Mouse (Mus musculus) midbrain, embryonic 12.5 days (tissue): ENCODE measurements around the gene Eef1b2. TPM values are rescaled to one million over a fixed set of nuclear protein-coding genes. Genes with fewer than 3 reads are reported as not detected.

Experiments
- ATAC-seq: fragments of 200-750 bp; cut with Nextera tagmentation; 2 replicates; pipeline ENCODE4 v1.8.0; 2017; ENCODE audit warnings: low read depth, moderate TSS enrichment, moderate library complexity; ENCODE audit not compliant: low FRiP score
- H3K27ac ChIP-seq: fragments of 300-500 bp; sonication (generic); replicated peaks from 2 replicates; pipeline ENCODE4 v1.5.1; 2016; ENCODE audit warnings: mild to moderate bottlenecking
- H3K27me3 ChIP-seq: fragments of 300-500 bp; sonication (generic); 2 replicates; pipeline ENCODE4 v1.6.1; 2016; ENCODE audit warnings: mild to moderate bottlenecking
- H3K36me3 ChIP-seq: fragments of 300-500 bp; sonication (generic); 2 replicates; pipeline ENCODE4 v1.6.1; 2016
- H3K4me1 ChIP-seq: fragments of 300-500 bp; sonication (generic); 2 replicates; pipeline ENCODE4 v1.6.1; 2016
- H3K4me2 ChIP-seq: fragments of 300-500 bp; sonication (generic); replicated peaks from 2 replicates; pipeline ENCODE4 v1.6.1; 2016; ENCODE audit warnings: mild to moderate bottlenecking, moderate library complexity
- H3K4me3 ChIP-seq: fragments of 300-500 bp; sonication (generic); 2 replicates; pipeline ENCODE4 v1.5.1; 2016; ENCODE audit warnings: mild to moderate bottlenecking
- H3K9ac ChIP-seq: fragments of 300-500 bp; sonication (generic); replicated peaks from 2 replicates; pipeline ENCODE4 v1.6.1; 2016; ENCODE audit warnings: mild to moderate bottlenecking, moderate library complexity
- H3K9me3 ChIP-seq: fragments of 300-500 bp; sonication (generic); 2 replicates; pipeline ENCODE4 v1.6.1; 2016; ENCODE audit warnings: mild to moderate bottlenecking
- WGBS: fragments of 180-500 bp; shearing (Covaris S2); methylation state at CpG from one replicate; pipeline ENCODE4 v1.1.7; 2016; 5-methylcytosine and 5-hydroxymethylcytosine counted together
- microRNA-seq: library from miRNA; unstranded; fragments of <30 nt; microRNA quantifications from one replicate; pipeline ENCODE4, GENCODE M21; 2017
- polyA plus RNA-seq: library from polyadenylated mRNA; unstranded; fragments of >200 nt; fragmentation: Nextera tagmentation; extraction: Ambion mirVana; gene quantifications from 2 replicates; pipeline ENCODE4 v1.2.1, GENCODE M21; 2016

Gene Eef1b2
- polyA plus RNA-seq, 1 experiment from 2014 or later: 359 TPM

- H3K27ac ChIP-seq: peak overlapping the region; percentile 35
- no peaks in the 10 kb centered on the region for H3K27me3 ChIP-seq
- WGBS: 53% methylated on average over 7 of the region's 7 CpGs
- no peaks in the 10 kb centered on the region for H3K9me3 ChIP-seq
- no peak for ATAC-seq
- no peaks in the 10 kb centered on the region for H3K36me3 ChIP-seq
- H3K4me1 ChIP-seq: peaks cover 9% of the 10 kb centered on the region; the same call in 1 of the 2 replicates
- H3K9ac ChIP-seq: no peak overlapping the region
- H3K4me3 ChIP-seq: no peak overlapping the region
- H3K4me2 ChIP-seq: no peak overlapping the region
These were observed 38.0 kb downstream of the Eef1b2 start for GRCm38 (mm10) chr1:63214631-63215030.

DNA sequence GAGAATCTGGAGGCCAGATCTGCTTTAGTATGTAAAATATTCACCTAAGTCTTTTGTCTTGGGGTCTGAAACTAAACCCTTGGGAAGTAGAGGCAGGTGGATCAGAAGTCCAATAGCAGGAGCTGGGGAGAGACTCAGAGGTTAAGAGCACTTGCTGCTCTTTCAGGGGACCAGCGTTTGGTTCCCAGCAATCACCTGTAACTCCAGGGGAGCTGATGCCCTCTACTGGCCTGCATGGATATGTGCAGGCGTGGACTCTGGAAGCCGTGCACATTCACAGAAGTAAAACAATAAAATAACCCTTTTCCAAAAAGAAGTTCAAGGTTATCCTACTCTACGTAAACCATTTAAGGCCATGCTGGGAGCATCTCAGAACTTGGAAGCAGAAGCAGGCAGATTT is 42.7 kb downstream of the Eef1b2 start:
- H3K27ac ChIP-seq: no peak overlapping the region
- WGBS: 96% methylated on average over 4 of the region's 4 CpGs
- H3K36me3 ChIP-seq: no peaks in the 10 kb centered on the region
- no peak overlapping the region for H3K9ac ChIP-seq
- H3K27me3 ChIP-seq: no peaks in the 10 kb centered on the region
- no peak overlapping the region for H3K4me2 ChIP-seq
- no peaks in the 10 kb centered on the region for H3K9me3 ChIP-seq
- H3K4me3 ChIP-seq: no peak overlapping the region
- ATAC-seq: no peak
- no peaks in the 10 kb centered on the region; the same call in 1 of the 2 replicates for H3K4me1 ChIP-seq

- H3K9me3 ChIP-seq: no peaks in the 10 kb centered on the region
- peaks cover 3% of the 10 kb centered on the region; the same call in 1 of the 2 replicates for H3K4me1 ChIP-seq
- no peak overlapping the region for H3K4me3 ChIP-seq
- H3K36me3 ChIP-seq: no peaks in the 10 kb centered on the region
- no peaks in the 10 kb centered on the region for H3K27me3 ChIP-seq
- no peak overlapping the region for H3K27ac ChIP-seq
- no peak overlapping the region for H3K4me2 ChIP-seq
- 88% methylated on average over 4 of the region's 4 CpGs for WGBS
- H3K9ac ChIP-seq: no peak overlapping the region
- no peak for ATAC-seq
These were observed 48.4 kb downstream of the Eef1b2 start for GRCm38 (mm10) chr1:63225009-63225408.

DNA sequence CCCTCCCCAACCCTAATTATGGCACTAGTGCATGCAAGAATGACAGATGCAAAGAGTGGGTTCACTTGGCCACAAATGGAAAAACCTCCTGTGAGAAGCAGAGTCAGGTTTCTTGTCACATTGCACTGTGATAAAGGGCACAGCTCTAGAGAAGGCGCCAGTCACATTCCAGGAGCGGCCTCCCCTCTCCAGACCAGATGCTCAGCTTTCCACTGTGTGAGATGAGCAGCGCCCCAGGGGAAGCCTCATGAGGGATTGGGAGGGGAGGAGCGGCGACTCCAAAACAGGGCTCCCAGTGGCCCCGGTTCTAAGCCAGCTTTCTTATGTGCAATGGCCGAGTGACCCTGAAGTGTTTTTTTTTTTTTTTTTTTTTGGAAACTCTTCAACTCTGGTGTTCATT is 49.3 kb downstream of the Eef1b2 start:
- peaks cover 3% of the 10 kb centered on the region; the same call in 1 of the 2 replicates for H3K4me1 ChIP-seq
- H3K27ac ChIP-seq: no peak overlapping the region
- no peaks in the 10 kb centered on the region for H3K9me3 ChIP-seq
- no peak overlapping the region for H3K9ac ChIP-seq
- no peaks in the 10 kb centered on the region for H3K27me3 ChIP-seq
- H3K36me3 ChIP-seq: no peaks in the 10 kb centered on the region
- H3K4me3 ChIP-seq: no peak overlapping the region
- 7% methylated on average over 7 of the region's 7 CpGs for WGBS
- no peak for ATAC-seq
- H3K4me2 ChIP-seq: no peak overlapping the region

DNA sequence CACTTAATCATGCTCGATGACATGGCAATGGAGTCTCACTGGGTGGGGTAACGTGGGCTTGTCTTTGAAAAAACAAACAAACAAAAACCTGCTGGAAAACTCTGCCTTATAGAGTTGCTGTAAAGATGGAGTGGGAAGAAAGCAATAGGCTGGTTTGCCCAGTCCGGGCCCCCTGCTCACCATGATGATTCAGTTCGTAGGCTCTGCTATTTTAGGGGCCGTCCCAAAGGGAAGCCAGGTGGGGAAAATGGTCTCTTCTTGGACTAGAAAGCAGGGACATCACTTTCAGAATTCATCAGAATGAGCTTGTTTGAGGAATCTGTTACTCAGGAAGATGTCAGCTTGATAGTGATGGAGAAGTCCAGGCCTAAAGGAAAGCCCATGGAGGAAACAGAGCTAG is 50.6 kb downstream of the Eef1b2 start:
- H3K4me3 ChIP-seq: no peak overlapping the region
- H3K27ac ChIP-seq: no peak overlapping the region
- WGBS: 80% methylated on average over 5 of the region's 5 CpGs
- H3K36me3 ChIP-seq: no peaks in the 10 kb centered on the region
- H3K4me1 ChIP-seq: peaks cover 3% of the 10 kb centered on the region; the same call in 1 of the 2 replicates
- no peaks in the 10 kb centered on the region for H3K27me3 ChIP-seq
- no peak for ATAC-seq
- no peaks in the 10 kb centered on the region for H3K9me3 ChIP-seq
- H3K4me2 ChIP-seq: no peak overlapping the region
- H3K9ac ChIP-seq: no peak overlapping the region

Small RNA genes within 50 kb of the gene (microRNA-seq; reads per million reads assigned to microRNA genes)
- gene Gm24557 (not detected), gene Gm27512 (not detected)

Other genes starting within 250 kb of the Eef1b2 start
- 11.8 and 12.4 TPM in 2 replicates for gene Ino80d, start 62.2 kb upstream of the Eef1b2 start, polyA plus RNA-seq
- 128 and 133 TPM in 2 replicates for gene Ndufs1, start within 50 bp of the Eef1b2 start, polyA plus RNA-seq
- 0.15 and 0.20 TPM in 2 replicates for gene Gpr1, start 37.7 kb downstream of the Eef1b2 start, polyA plus RNA-seq
- gene Zdbf2, start 96.4 kb downstream of the Eef1b2 start, polyA plus RNA-seq: 30.9 and 40.2 TPM in 2 replicates